Mouse (Mus musculus) brain, embryonic 18.5 days (tissue): ENCODE measurements around the gene Trmt10a.

Source experiments
- DNase-seq: peaks from one replicate; pipeline ENCODE4 v3.0.0-alpha.2; 2012; ENCODE audit warnings: low read depth, low spot score

Gene Trmt10a

GRCm38 (mm10) chr3:138197556-138197955 is 54.3 kb downstream of the Trmt10a start:
- DNase-seq: no peak

- DNase-seq: peak; percentile 74
Measured at GRCm38 (mm10) chr3:138197973-138198721, 54.9 kb downstream of the Trmt10a start.

- DNase-seq: no peak
Measured at GRCm38 (mm10) chr3:138198722-138199068, 55.4 kb downstream of the Trmt10a start.

- DNase-seq: no peak
Measured at GRCm38 (mm10) chr3:138208821-138209220, 65.6 kb downstream of the Trmt10a start.
